Mouse (Mus musculus): ENCODE results near the gene Rpl27. TPM values are rescaled to one million over a fixed set of nuclear protein-coding genes. Genes with fewer than 3 reads are reported as not detected.

Gene Rpl27
- polyA plus RNA-seq (2012; ENCODE audit: insufficient read depth, insufficient read length, missing spikeins): 376 and 386 TPM in 2 replicates

- Histone ChIP-seq H3K27ac (replicated peaks; ENCODE audit: low read depth, low read length) (peak within 1 kb of the TSS; percentile 36), H3K4me3 (ENCODE audit: insufficient read depth, low read depth, low read length) (peak within 1 kb of the TSS; percentile 66), H3K4me1 (ENCODE audit: control insufficient read depth, insufficient read depth, insufficient read length, low read length) (peaks cover 5% of the 10 kb centered on the region; the same call in 1 of the 2 replicates)
Measured at GRCm38 (mm10) chr11:101442127-101442693, at the start of gene Rpl27. Gene Rpl27 (plus strand): TSS chr11:101442298.

- Histone ChIP-seq H3K27ac (replicated peaks; ENCODE audit: low read depth, low read length) (no peak overlapping the region), H3K4me1 (ENCODE audit: control insufficient read depth, insufficient read depth, insufficient read length, low read length) (no peaks in the 10 kb centered on the region), H3K4me3 (ENCODE audit: insufficient read depth, low read depth, low read length) (no peak overlapping the region)
Measured at GRCm38 (mm10) chr11:101395110-101395509, 47.0 kb upstream of the Rpl27 start.

- no peak overlapping the region for H3K27ac ChIP-seq (replicated peaks; ENCODE audit: low read depth, low read length)
Measured at GRCm38 (mm10) chr11:101415306-101415705, 26.8 kb upstream of the Rpl27 start.

GRCm38 (mm10) chr11:101416433-101417100 is 25.5 kb upstream of the Rpl27 start:
- Histone ChIP-seq H3K27ac (replicated peaks; ENCODE audit: low read depth, low read length) (no peak overlapping the region), H3K4me1 (ENCODE audit: control insufficient read depth, insufficient read depth, insufficient read length, low read length) (no peaks in the 10 kb centered on the region), H3K4me3 (ENCODE audit: insufficient read depth, low read depth, low read length) (peak overlapping the region; percentile 97)

More at GRCm38 (mm10) chr11:101415306-101415705, 26.8 kb upstream of the Rpl27 start:
- H3K4me3 ChIP-seq (ENCODE audit: insufficient read depth, low read depth, low read length): no peak overlapping the region
- no peaks in the 10 kb centered on the region for H3K4me1 ChIP-seq (ENCODE audit: control insufficient read depth, insufficient read depth, insufficient read length, low read length)

- Histone ChIP-seq H3K4me1 (ENCODE audit: control insufficient read depth, insufficient read depth, insufficient read length, low read length) (no peaks in the 10 kb centered on the region), H3K4me3 (ENCODE audit: insufficient read depth, low read depth, low read length) (peak within 1 kb of the TSS; percentile 97), H3K27ac (replicated peaks; ENCODE audit: low read depth, low read length) (peak within 1 kb of the TSS; percentile 94)
Measured at GRCm38 (mm10) chr11:101417101-101417855, 24.8 kb upstream of the Rpl27 start, which contains the start of gene Aarsd1. Gene Aarsd1 (minus strand): TSS chr11:101417615.

GRCm38 (mm10) chr11:101418991-101419390 is 23.1 kb upstream of the Rpl27 start:
- H3K4me1 ChIP-seq (ENCODE audit: control insufficient read depth, insufficient read depth, insufficient read length, low read length): peaks cover 1% of the 10 kb centered on the region; the same call in 1 of the 2 replicates
- no peak overlapping the region for H3K27ac ChIP-seq (replicated peaks; ENCODE audit: low read depth, low read length)

GRCm38 (mm10) chr11:101419610-101420009 is 22.5 kb upstream of the Rpl27 start:
- H3K4me3 ChIP-seq (ENCODE audit: insufficient read depth, low read depth, low read length): no peak overlapping the region
- H3K27ac ChIP-seq (replicated peaks; ENCODE audit: low read depth, low read length): no peak overlapping the region
- peaks cover 5% of the 10 kb centered on the region; the same call in 1 of the 2 replicates for H3K4me1 ChIP-seq (ENCODE audit: control insufficient read depth, insufficient read depth, insufficient read length, low read length)

More at GRCm38 (mm10) chr11:101418991-101419390, 23.1 kb upstream of the Rpl27 start:
- H3K4me3 ChIP-seq (ENCODE audit: insufficient read depth, low read depth, low read length): no peak overlapping the region

GRCm38 (mm10) chr11:101420148-101420547 is 21.9 kb upstream of the Rpl27 start:
- H3K4me3 ChIP-seq (ENCODE audit: insufficient read depth, low read depth, low read length): no peak overlapping the region
- peaks cover 5% of the 10 kb centered on the region; the same call in 1 of the 2 replicates for H3K4me1 ChIP-seq (ENCODE audit: control insufficient read depth, insufficient read depth, insufficient read length, low read length)
- H3K27ac ChIP-seq (replicated peaks; ENCODE audit: low read depth, low read length): no peak overlapping the region

- Histone ChIP-seq H3K27ac (replicated peaks; ENCODE audit: low read depth, low read length) (peak within 1 kb of the TSS; percentile 73), H3K4me3 (ENCODE audit: insufficient read depth, low read depth, low read length) (peak within 1 kb of the TSS; percentile 93), H3K4me1 (ENCODE audit: control insufficient read depth, insufficient read depth, insufficient read length, low read length) (peaks cover 8% of the 10 kb centered on the region)
Measured at GRCm38 (mm10) chr11:101424105-101424851, 17.8 kb upstream of the Rpl27 start, which contains the start of gene Gm27029. Gene Gm27029 (minus strand): TSS chr11:101424796.

GRCm38 (mm10) chr11:101424925-101425813 is 16.9 kb upstream of the Rpl27 start, which contains the start of the genes Rundc1 and Ptges3l:
Gene Rundc1 (plus strand): TSS chr11:101425085.
Gene Ptges3l (minus strand): TSS chr11:101425333.
- Histone ChIP-seq H3K4me1 (ENCODE audit: control insufficient read depth, insufficient read depth, insufficient read length, low read length) (peaks cover 8% of the 10 kb centered on the region), H3K27ac (replicated peaks; ENCODE audit: low read depth, low read length) (peak within 1 kb of the TSS; percentile 73), H3K4me3 (ENCODE audit: insufficient read depth, low read depth, low read length) (peak within 1 kb of the TSS; percentile 93)

GRCm38 (mm10) chr11:101426165-101426564 is 15.9 kb upstream of the Rpl27 start:
- no peak overlapping the region for H3K27ac ChIP-seq (replicated peaks; ENCODE audit: low read depth, low read length)
- peak overlapping the region; percentile 93 for H3K4me3 ChIP-seq (ENCODE audit: insufficient read depth, low read depth, low read length)
- H3K4me1 ChIP-seq (ENCODE audit: control insufficient read depth, insufficient read depth, insufficient read length, low read length): peaks cover 8% of the 10 kb centered on the region

GRCm38 (mm10) chr11:101431327-101431726 is 10.8 kb upstream of the Rpl27 start:
- Histone ChIP-seq H3K27ac (replicated peaks; ENCODE audit: low read depth, low read length) (no peak overlapping the region), H3K4me3 (ENCODE audit: insufficient read depth, low read depth, low read length) (no peak overlapping the region), H3K4me1 (ENCODE audit: control insufficient read depth, insufficient read depth, insufficient read length, low read length) (no peaks in the 10 kb centered on the region; the same call in 1 of the 2 replicates)

GRCm38 (mm10) chr11:101433396-101433795 is 8.7 kb upstream of the Rpl27 start:
- Histone ChIP-seq H3K4me1 (ENCODE audit: control insufficient read depth, insufficient read depth, insufficient read length, low read length) (no peaks in the 10 kb centered on the region), H3K27ac (replicated peaks; ENCODE audit: low read depth, low read length) (no peak overlapping the region), H3K4me3 (ENCODE audit: insufficient read depth, low read depth, low read length) (no peak overlapping the region)

- H3K27ac ChIP-seq (replicated peaks; ENCODE audit: low read depth, low read length): no peak overlapping the region
- H3K4me1 ChIP-seq (ENCODE audit: control insufficient read depth, insufficient read depth, insufficient read length, low read length): no peaks in the 10 kb centered on the region
Measured at GRCm38 (mm10) chr11:101435831-101436230, 6.3 kb upstream of the Rpl27 start.

More at GRCm38 (mm10) chr11:101435831-101436230, 6.3 kb upstream of the Rpl27 start:
- no peak overlapping the region for H3K4me3 ChIP-seq (ENCODE audit: insufficient read depth, low read depth, low read length)
